Mouse (Mus musculus) myocyte (in vitro differentiated cells): ENCODE data around the gene Arhgef3. TPM values are rescaled to one million over a fixed set of nuclear protein-coding genes. Genes with fewer than 3 reads are reported as not detected.

Source experiments
- H3K27me3 ChIP-seq: one replicate; pipeline ENCODE4 v1.6.1; 2011; ENCODE audit not compliant: control insufficient read depth, insufficient read depth, insufficient read length
- H3K36me3 ChIP-seq: one replicate; pipeline ENCODE4 v1.6.1; 2011; ENCODE audit not compliant: control insufficient read depth, insufficient read depth
- H3K4me2 ChIP-seq: one replicate; pipeline ENCODE4 v1.6.1; 2011; ENCODE audit warnings: low read depth, control low read depth
- H3K4me3 ChIP-seq: one replicate; pipeline ENCODE4 v1.5.1; 2011; ENCODE audit warnings: mild to moderate bottlenecking, control low read depth, moderate library complexity
- H3K79me2 ChIP-seq: one replicate; pipeline ENCODE4 v1.6.1; 2011; ENCODE audit not compliant: control insufficient read depth, insufficient read depth
- H3ac ChIP-seq: one replicate; pipeline ENCODE4 v1.6.1; 2011; ENCODE audit not compliant: control insufficient read depth, insufficient read length
- CEBPB ChIP-seq: IDR thresholded peaks from 2 replicates; pipeline ENCODE4 v1.6.1; 2011; ENCODE audit warnings: mild to moderate bottlenecking, moderate library complexity; ENCODE audit not compliant: poor library complexity, insufficient read depth, severe bottlenecking
- E2F4 ChIP-seq: IDR thresholded peaks from one replicate; pipeline ENCODE4 v1.6.1; 2011; ENCODE audit warnings: mild to moderate bottlenecking, control low read depth, moderate library complexity; ENCODE audit not compliant: insufficient read depth
- MAX ChIP-seq: IDR thresholded peaks from one replicate; pipeline ENCODE4 v1.6.1; 2011; ENCODE audit warnings: low read depth, mild to moderate bottlenecking, control low read depth
- MYOD1 ChIP-seq, 3 experiments: IDR thresholded peaks; one replicate each; pipeline ENCODE4 v1.6.1; 2011; ENCODE audit warnings: control low read depth in 2 of 3, low read depth in 2 of 3, mild to moderate bottlenecking in 2 of 3, moderate library complexity in 1 of 3; ENCODE audit not compliant: insufficient read length in 2 of 3, control insufficient read depth in 1 of 3
- MYOG ChIP-seq, 3 experiments: IDR thresholded peaks; one replicate each; pipeline ENCODE4 v1.6.1; 2011; ENCODE audit warnings: control low read depth in 2 of 3, low read depth in 2 of 3, mild to moderate bottlenecking in 2 of 3; ENCODE audit not compliant: insufficient read length in 2 of 3, control insufficient read depth in 1 of 3, insufficient read depth in 1 of 3
- POLR2A ChIP-seq: IDR thresholded peaks from one replicate; pipeline ENCODE4 v1.6.1; 2011; ENCODE audit warnings: low read depth, mild to moderate bottlenecking, control low read depth, moderate library complexity; ENCODE audit not compliant: insufficient read length
- POLR2AphosphoS2 ChIP-seq: IDR thresholded peaks from one replicate; pipeline ENCODE4 v1.6.1; 2011; ENCODE audit warnings: low read depth, control low read depth; ENCODE audit not compliant: insufficient read length
- REST ChIP-seq: IDR thresholded peaks from one replicate; pipeline ENCODE4 v1.6.1; 2011; ENCODE audit warnings: mild to moderate bottlenecking, control low read depth, moderate library complexity; ENCODE audit not compliant: insufficient read depth, insufficient read length
- SRF ChIP-seq: IDR thresholded peaks from one replicate; pipeline ENCODE4 v1.6.1; 2011; ENCODE audit warnings: low read depth; ENCODE audit not compliant: control insufficient read depth, insufficient read length
- TCF12 ChIP-seq: IDR thresholded peaks from one replicate; pipeline ENCODE4 v1.6.1; 2011; ENCODE audit warnings: mild to moderate bottlenecking, control low read depth; ENCODE audit not compliant: poor library complexity, insufficient read depth, severe bottlenecking
- TCF3 ChIP-seq: IDR thresholded peaks from one replicate; pipeline ENCODE4 v1.6.1; 2011; ENCODE audit warnings: low read depth, control low read depth; ENCODE audit not compliant: insufficient read length
- USF1 ChIP-seq: IDR thresholded peaks from one replicate; pipeline ENCODE4 v1.6.1; 2011; ENCODE audit warnings: low read depth, mild to moderate bottlenecking, control low read depth, moderate library complexity
- polyA plus RNA-seq: library from polyadenylated mRNA; unstranded; fragments of >200 nt; fragmentation: generic; extraction: Trizol; gene quantifications from one replicate; pipeline ENCODE4 v1.2.1, GENCODE M21; 2012; ENCODE audit warnings: missing spikeins

Arhgef3 gene
- polyA plus RNA-seq, 1 experiment, result 6.6 TPM

GRCm38 (mm10) chr14:27436116-27436515, 321.4 kb downstream of the Arhgef3 start:
- Histone ChIP-seq H3ac (no peak overlapping the region), H3K36me3 (peaks cover 9% of the 10 kb centered on the region), H3K79me2 (peaks cover 12% of the 10 kb centered on the region), H3K4me2 (no peak overlapping the region), H3K4me3 (no peak overlapping the region), H3K27me3 (no peaks in the 10 kb centered on the region)
- TF ChIP-seq POLR2A, result no peak
- no peak for TF ChIP-seq E2F4
- no peak for TF ChIP-seq SRF
- no peak for TF ChIP-seq REST
- TF ChIP-seq POLR2AphosphoS2, result no peak
- TF ChIP-seq CEBPB, result no peak
- TF ChIP-seq TCF12, result no peak
- TF ChIP-seq MYOG (IDR thresholded peaks at IDR 0.05; ENCODE audit: control insufficient read depth in 1 of 3, insufficient read depth in 1 of 3, insufficient read length in 2 of 3, low read depth in 2 of 3), result no peak
- TF ChIP-seq USF1, result no peak
- TF ChIP-seq TCF3, result no peak
- TF ChIP-seq MYOD1 (IDR thresholded peaks at IDR 0.05; ENCODE audit: control insufficient read depth in 1 of 3, insufficient read length in 2 of 3, low read depth in 2 of 3), result no peak
- no peak for TF ChIP-seq MAX

- Histone ChIP-seq H3K4me2 (no peak overlapping the region), H3K27me3 (no peaks in the 10 kb centered on the region), H3K4me3 (no peak overlapping the region), H3K36me3 (peaks cover 9% of the 10 kb centered on the region), H3K79me2 (peaks cover 7% of the 10 kb centered on the region), H3ac (no peak overlapping the region)
- no peak for TF ChIP-seq USF1
- no peak for TF ChIP-seq TCF3
- no peak for TF ChIP-seq CEBPB
- no peak for TF ChIP-seq MYOD1 (IDR thresholded peaks at IDR 0.05; ENCODE audit: control insufficient read depth in 1 of 3, insufficient read length in 2 of 3, low read depth in 2 of 3)
- TF ChIP-seq REST, result no peak
- TF ChIP-seq E2F4, result no peak
- TF ChIP-seq MYOG (IDR thresholded peaks at IDR 0.05; ENCODE audit: control insufficient read depth in 1 of 3, insufficient read depth in 1 of 3, insufficient read length in 2 of 3, low read depth in 2 of 3), result no peak
- TF ChIP-seq SRF, result no peak
These were observed 322.1 kb downstream of the Arhgef3 start for GRCm38 (mm10) chr14:27436826-27437225.

GRCm38 (mm10) chr14:27440921-27441320, 326.2 kb downstream of the Arhgef3 start:
- Histone ChIP-seq H3K79me2 (no peaks in the 10 kb centered on the region), H3K4me2 (no peak overlapping the region), H3K4me3 (no peak overlapping the region), H3K27me3 (no peaks in the 10 kb centered on the region), H3ac (no peak overlapping the region), H3K36me3 (peaks cover 24% of the 10 kb centered on the region)
- TF ChIP-seq E2F4 (no peak), CEBPB (no peak)

- Histone ChIP-seq H3K36me3 (peaks cover 46% of the 10 kb centered on the region), H3K27me3 (no peaks in the 10 kb centered on the region)
- no peak for TF ChIP-seq POLR2AphosphoS2
- no peak for TF ChIP-seq USF1
- TF ChIP-seq CEBPB, result no peak
- TF ChIP-seq SRF, result no peak
- no peak for TF ChIP-seq MYOD1 (IDR thresholded peaks at IDR 0.05; ENCODE audit: control insufficient read depth in 1 of 3, insufficient read length in 2 of 3, low read depth in 2 of 3)
- no peak for TF ChIP-seq MAX
- TF ChIP-seq TCF3, result no peak
- TF ChIP-seq MYOG (IDR thresholded peaks at IDR 0.05; ENCODE audit: control insufficient read depth in 1 of 3, insufficient read depth in 1 of 3, insufficient read length in 2 of 3, low read depth in 2 of 3), result no peak
- no peak for TF ChIP-seq REST
- TF ChIP-seq E2F4, result no peak
- TF ChIP-seq POLR2A, result no peak
- TF ChIP-seq TCF12, result no peak
These were observed 330.2 kb downstream of the Arhgef3 start for GRCm38 (mm10) chr14:27444851-27445281.

GRCm38 (mm10) chr14:27446963-27447362, 332.3 kb downstream of the Arhgef3 start:
- H3K4me2 ChIP-seq, result no peak overlapping the region
- H3K79me2 ChIP-seq, result no peaks in the 10 kb centered on the region
- TF ChIP-seq TCF12 (no peak), MAX (no peak), USF1 (no peak), REST (no peak), POLR2A (no peak), MYOG (IDR thresholded peaks at IDR 0.05; ENCODE audit: control insufficient read depth in 1 of 3, insufficient read depth in 1 of 3, insufficient read length in 2 of 3, low read depth in 2 of 3) (no peak), E2F4 (no peak), CEBPB (no peak), POLR2AphosphoS2 (no peak), TCF3 (no peak), MYOD1 (IDR thresholded peaks at IDR 0.05; ENCODE audit: control insufficient read depth in 1 of 3, insufficient read length in 2 of 3, low read depth in 2 of 3) (no peak), SRF (no peak)
- no peak overlapping the region for H3ac ChIP-seq
- no peaks in the 10 kb centered on the region for H3K27me3 ChIP-seq
- H3K36me3 ChIP-seq, result peaks cover 49% of the 10 kb centered on the region
- H3K4me3 ChIP-seq, result no peak overlapping the region

More at GRCm38 (mm10) chr14:27444851-27445281, 330.2 kb downstream of the Arhgef3 start:
- Histone ChIP-seq H3ac (no peak overlapping the region), H3K4me2 (no peak overlapping the region), H3K4me3 (no peak overlapping the region), H3K79me2 (no peaks in the 10 kb centered on the region)

Other genes starting within 250 kb of the Arhgef3 start
- gene Asb14, start 220.3 kb upstream of the Arhgef3 start, polyA plus RNA-seq, result 0.66 TPM
- gene Appl1, start 143.7 kb upstream of the Arhgef3 start, polyA plus RNA-seq, result 4.6 TPM
- not detected for gene Hesx1, start 120.5 kb upstream of the Arhgef3 start, polyA plus RNA-seq
- 1.9 TPM for gene Il17rd, start 76.0 kb upstream of the Arhgef3 start, polyA plus RNA-seq